Mouse (Mus musculus) small intestine, adult 2 months (tissue): ENCODE measurements around the gene Ccdc96.

Source experiments
- CTCF ChIP-seq: fragments of 200-500 bp; IDR thresholded peaks from 2 replicates; pipeline ENCODE4 v1.5.1; 2012; ENCODE audit warnings: low read depth, mild to moderate bottlenecking, control low read depth, inconsistent platforms, low read length, moderate library complexity, mixed read lengths; ENCODE audit not compliant: insufficient replicate concordance, insufficient read length; ENCODE audit errors: extremely low read depth
- POLR2A ChIP-seq: fragments of 200-500 bp; IDR thresholded peaks from 2 replicates; pipeline ENCODE4 v1.6.1; 2012; ENCODE audit warnings: low read depth, mild to moderate bottlenecking, control low read depth, inconsistent platforms, low read length, moderate library complexity

- TF ChIP-seq CTCF, result peak; percentile 51; the same call in 1 of the 2 replicates
- no peak for TF ChIP-seq POLR2A
Observed at GRCm38 (mm10) chr5:36489225-36489624, 4.8 kb downstream of the Ccdc96 start.
